Mouse (Mus musculus) c-Kit-positive CD71-positive TER-119-positive erythroid progenitor cells, embryonic 14.5 days (primary cell): Measurements from ENCODE around the gene Serpina6.

Source experiments
- DNase-seq: peaks from one replicate; pipeline ENCODE4 v3.0.0-alpha.2; 2013; ENCODE audit warnings: low spot score

The Serpina6 gene

GRCm38 (mm10) chr12:103655123-103656044 lies 1.6 kb downstream of the Serpina6 start:
- DNase-seq, result no peak

GRCm38 (mm10) chr12:103653836-103654235 lies 3.2 kb downstream of the Serpina6 start:
- DNase-seq, result no peak

GRCm38 (mm10) chr12:103646314-103646713 lies 10.7 kb downstream of the Serpina6 start:
- DNase-seq, result no peak

- no peak for DNase-seq
These were observed 12.4 kb downstream of the Serpina6 start for GRCm38 (mm10) chr12:103644601-103645000.

GRCm38 (mm10) chr12:103643818-103644217 lies 13.2 kb downstream of the Serpina6 start:
- DNase-seq, result no peak

- peak; percentile 37 for DNase-seq
These were observed 13.7 kb downstream of the Serpina6 start for GRCm38 (mm10) chr12:103643336-103643735.

GRCm38 (mm10) chr12:103635846-103636245 lies 21.2 kb downstream of the Serpina6 start:
- DNase-seq, result no peak

GRCm38 (mm10) chr12:103634430-103634829 lies 22.6 kb downstream of the Serpina6 start:
- DNase-seq, result no peak

- no peak for DNase-seq
These were observed 25.8 kb downstream of the Serpina6 start, which contains the start of gene Serpina10 for GRCm38 (mm10) chr12:103631203-103631612. Serpina10 (minus strand) TSS chr12:103631444.

- no peak for DNase-seq
These were observed 40.2 kb downstream of the Serpina6 start for GRCm38 (mm10) chr12:103616860-103617261.

- DNase-seq, result no peak
These were observed 41.3 kb downstream of the Serpina6 start for GRCm38 (mm10) chr12:103615734-103616133.

- DNase-seq, result no peak
These were observed 41.9 kb downstream of the Serpina6 start for GRCm38 (mm10) chr12:103615141-103615540.

- DNase-seq, result no peak
These were observed 55.2 kb downstream of the Serpina6 start for GRCm38 (mm10) chr12:103601839-103602238.

GRCm38 (mm10) chr12:103600364-103600763 lies 56.6 kb downstream of the Serpina6 start:
- no peak for DNase-seq

- DNase-seq, result no peak
These were observed 58.6 kb downstream of the Serpina6 start for GRCm38 (mm10) chr12:103598411-103598810.
